Mouse (Mus musculus) olfactory bulb, adult 2 months (tissue): ENCODE measurements around the gene Slc35a5. TPM values are rescaled to one million over a fixed set of nuclear protein-coding genes. Genes with fewer than 3 reads are reported as not detected.

Experiments
- H3K27ac ChIP-seq: fragments of 200-500 bp; 2 replicates; pipeline ENCODE4 v1.5.1; 2012; ENCODE audit warnings: low read depth, low read length; ENCODE audit not compliant: insufficient read depth
- H3K4me1 ChIP-seq: fragments of 200-500 bp; 2 replicates; pipeline ENCODE4 v1.6.1; 2012; ENCODE audit warnings: low read length; ENCODE audit not compliant: control insufficient read depth, insufficient read depth
- H3K4me3 ChIP-seq: fragments of 200-500 bp; 2 replicates; pipeline ENCODE4 v1.5.1; 2012; ENCODE audit warnings: mild to moderate bottlenecking, low read depth, low read length, moderate library complexity; ENCODE audit not compliant: insufficient read depth
- CTCF ChIP-seq: fragments of 200-500 bp; IDR thresholded peaks from 2 replicates; pipeline ENCODE4 v1.5.1; 2012; ENCODE audit warnings: low read depth, mild to moderate bottlenecking, low read length, moderate library complexity; ENCODE audit not compliant: insufficient read depth
- POLR2A ChIP-seq: fragments of 200-500 bp; IDR thresholded peaks from 2 replicates; pipeline ENCODE4 v1.6.1; 2012; ENCODE audit warnings: mild to moderate bottlenecking, low read depth, low read length, moderate library complexity; ENCODE audit not compliant: insufficient read depth
- WGBS: fragments of 180-500 bp; shearing (Covaris S2); methylation state at CpG from one replicate; pipeline ENCODE4 v1.1.7; 2018; 5-methylcytosine and 5-hydroxymethylcytosine counted together
- polyA plus RNA-seq: library from polyadenylated mRNA; stranded (reverse); fragments of >200 nt; gene quantifications from 2 replicates; pipeline ENCODE4 v1.2.4, GENCODE M21; 2012; ENCODE audit warnings: low replicate concordance; ENCODE audit not compliant: missing spikeins, insufficient read depth, insufficient read length

Slc35a5 gene
- polyA plus RNA-seq, 1 experiment = not detected

- peak overlapping the region; percentile 17 for H3K27ac ChIP-seq
- no peak for TF ChIP-seq POLR2A
- TF ChIP-seq CTCF = no peak
- peak overlapping the region; percentile 80 for H3K4me3 ChIP-seq
- H3K4me1 ChIP-seq = peaks cover 6% of the 10 kb centered on the region; the same call in 1 of the 2 replicates
- WGBS = 0% methylated on average over 20 of the region's 20 CpGs
Measured at GRCm38 (mm10) chr16:45158136-45158521, 377 bp downstream of the Slc35a5 start.

DNA sequence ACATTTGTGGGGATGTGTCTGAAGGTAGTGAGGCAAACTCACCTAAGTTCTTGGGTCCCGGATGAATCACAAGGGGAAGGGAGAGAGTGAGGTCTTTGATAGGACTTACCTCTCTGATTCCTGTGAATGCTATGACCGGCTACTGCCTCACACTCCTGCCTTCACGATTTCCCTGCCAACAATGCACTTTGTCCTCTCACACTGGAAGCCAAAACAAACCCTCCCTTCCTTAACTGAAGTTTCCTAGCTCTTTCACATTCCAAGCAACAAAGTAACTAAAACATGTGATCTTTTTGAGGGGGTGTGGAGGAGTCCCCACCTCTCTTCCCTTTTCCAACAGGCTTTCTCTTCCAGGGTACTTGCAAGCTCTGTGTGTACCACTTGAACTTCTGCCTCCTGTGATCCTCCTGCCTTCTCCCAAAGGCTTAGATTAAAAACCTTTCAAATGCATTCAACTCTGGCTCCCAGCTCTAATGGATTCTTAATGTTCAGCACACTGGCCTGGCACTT is 3.7 kb downstream of the Slc35a5 start:
- TF ChIP-seq POLR2A (no peak), CTCF (no peak)
- no peak overlapping the region for H3K4me3 ChIP-seq
- H3K27ac ChIP-seq = no peak overlapping the region
- H3K4me1 ChIP-seq = peaks cover 3% of the 10 kb centered on the region; the same call in 1 of the 2 replicates
- 89% methylated on average over 3 of the region's 3 CpGs for WGBS

DNA sequence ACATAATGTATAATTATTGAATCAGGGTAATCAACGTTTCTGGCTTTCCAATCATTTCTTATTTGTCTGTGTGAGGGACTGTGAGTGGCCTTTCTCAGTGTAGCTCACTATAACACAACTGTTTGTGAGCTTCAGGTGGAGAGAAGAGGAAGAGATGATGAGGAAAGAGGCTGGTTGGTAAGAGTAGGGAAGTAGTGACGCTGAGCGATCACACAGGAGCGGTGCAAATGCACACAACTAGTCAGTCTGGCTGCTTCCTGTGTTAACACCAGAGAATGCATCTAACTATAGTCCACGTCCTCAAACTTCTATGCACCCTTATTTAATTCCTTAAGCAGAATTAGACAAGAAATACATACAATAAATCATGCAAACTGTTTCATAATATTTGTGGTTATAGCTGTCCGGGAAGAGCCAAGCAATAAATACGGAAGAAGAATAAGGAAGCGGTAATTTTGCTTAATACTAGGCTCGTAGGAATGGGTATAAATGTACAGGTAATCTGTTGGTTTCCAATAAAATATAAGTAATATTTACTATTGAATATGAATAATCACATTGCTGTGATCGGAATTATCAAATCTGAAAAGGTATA is 9.9 kb downstream of the Slc35a5 start:
- H3K27ac ChIP-seq = no peak overlapping the region
- 92% methylated on average over 10 of the region's 10 CpGs for WGBS
- H3K4me1 ChIP-seq = no peaks in the 10 kb centered on the region
- no peak for TF ChIP-seq POLR2A
- no peak for TF ChIP-seq CTCF
- H3K4me3 ChIP-seq = no peak overlapping the region

DNA sequence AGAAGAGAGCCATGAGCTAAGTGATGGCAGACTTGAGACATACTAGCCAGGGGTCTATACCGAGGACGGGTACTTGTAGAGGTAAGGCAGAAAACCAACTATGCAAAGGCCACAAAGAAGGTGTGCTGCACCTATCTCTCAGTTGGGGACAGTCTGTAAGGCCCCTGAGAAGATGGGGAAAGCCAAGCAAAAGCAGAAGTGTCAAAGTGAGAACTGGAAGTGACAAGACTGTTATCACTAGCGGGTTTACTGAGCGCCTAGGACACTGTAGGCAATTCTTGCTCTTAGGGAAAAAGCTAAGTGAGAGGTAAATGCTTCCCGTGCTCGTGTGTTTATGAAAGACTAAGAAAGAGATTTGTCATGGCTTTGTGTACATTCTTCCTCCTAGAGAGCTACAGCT is 13.4 kb downstream of the Slc35a5 start:
- WGBS = 92% methylated on average over 6 of the region's 6 CpGs
- no peak for TF ChIP-seq POLR2A
- TF ChIP-seq CTCF = no peak
- no peaks in the 10 kb centered on the region for H3K4me1 ChIP-seq
- no peak overlapping the region for H3K27ac ChIP-seq
- H3K4me3 ChIP-seq = no peak overlapping the region

DNA sequence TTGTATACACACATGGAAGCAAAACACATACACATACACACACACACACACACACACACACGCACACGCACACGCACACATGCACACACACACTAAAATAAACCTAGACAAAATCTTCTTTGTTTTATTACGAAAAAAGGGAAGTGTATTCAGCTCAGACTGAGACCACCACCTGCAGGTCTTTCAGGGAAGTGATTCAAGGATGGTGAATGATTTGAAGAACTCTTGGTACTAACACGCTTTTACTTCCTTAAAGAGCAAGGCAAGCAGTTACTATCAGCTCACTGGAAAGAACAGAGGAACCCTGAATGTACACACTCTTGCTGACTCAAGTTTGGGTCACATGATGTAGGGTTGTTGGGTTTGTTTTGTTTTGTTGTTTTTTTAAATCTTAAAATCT is 15.9 kb downstream of the Slc35a5 start:
- H3K4me1 ChIP-seq = no peaks in the 10 kb centered on the region
- TF ChIP-seq POLR2A (no peak), CTCF (no peak)
- H3K27ac ChIP-seq = no peak overlapping the region
- H3K4me3 ChIP-seq = no peak overlapping the region
- WGBS = 94% methylated on average over 5 of the region's 5 CpGs

DNA sequence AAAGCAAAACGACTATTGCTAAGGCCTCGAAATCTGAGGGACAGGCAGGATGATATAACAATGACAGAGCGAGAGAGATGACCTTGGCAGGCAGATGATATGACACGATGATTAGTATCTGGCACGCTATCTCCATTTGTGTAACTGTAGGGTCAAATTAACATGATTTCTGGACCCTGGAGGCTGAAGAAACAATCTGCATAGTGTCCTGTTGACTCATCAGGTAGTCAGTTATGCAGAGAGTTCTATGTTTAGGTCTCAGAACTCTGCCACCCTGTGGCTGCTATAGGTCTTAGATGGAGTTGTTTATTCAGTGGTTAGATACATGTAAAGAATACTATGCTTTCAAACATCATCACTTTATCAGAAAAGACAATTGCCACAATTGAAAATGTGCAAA is 16.8 kb downstream of the Slc35a5 start:
- TF ChIP-seq POLR2A (no peak), CTCF (no peak)

DNA sequence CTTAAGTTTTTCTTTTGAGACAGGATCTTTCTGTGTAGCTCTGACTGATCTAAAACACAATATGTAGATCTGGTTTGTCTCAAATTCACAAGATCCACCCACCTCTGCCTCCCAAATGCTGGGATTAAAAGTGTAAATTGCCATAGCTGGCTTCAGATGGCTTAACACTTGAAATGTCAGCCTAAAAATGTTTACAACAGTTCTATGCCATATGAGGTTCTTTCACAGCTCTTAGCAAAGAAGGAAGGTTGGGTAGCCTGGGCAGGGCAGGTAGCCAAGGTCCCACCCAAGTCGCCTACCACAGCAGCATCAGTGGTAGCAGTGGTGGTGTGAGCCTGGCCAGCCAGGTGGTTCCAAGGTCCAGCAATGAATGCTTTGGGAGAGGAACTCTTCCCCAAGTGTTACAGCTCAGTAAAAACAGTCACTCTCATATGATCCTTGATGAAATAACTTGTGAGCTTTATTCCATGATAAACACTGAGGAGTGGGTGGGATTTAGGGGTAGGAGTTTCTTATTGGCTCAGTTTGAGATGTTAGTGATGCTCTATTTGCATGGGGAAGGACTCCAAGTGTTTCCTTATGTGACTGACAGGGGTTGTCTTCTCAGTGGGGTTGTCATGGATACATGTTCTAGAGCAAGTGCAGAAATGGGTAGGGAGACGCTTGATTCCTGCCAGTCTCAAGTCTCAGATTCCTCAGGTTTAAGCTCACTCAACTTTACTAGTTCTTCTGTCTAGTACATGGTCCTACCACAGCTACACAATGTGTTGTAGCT is 30.4 kb downstream of the Slc35a5 start:
- no peak overlapping the region for H3K27ac ChIP-seq
- no peaks in the 10 kb centered on the region for H3K4me1 ChIP-seq
- TF ChIP-seq POLR2A (no peak), CTCF (no peak)
- WGBS = 92% methylated on average over 2 of the region's 2 CpGs
- H3K4me3 ChIP-seq = no peak overlapping the region

More for the DNA sequence above, 16.8 kb downstream of the Slc35a5 start:
- H3K4me3 ChIP-seq = no peak overlapping the region
- no peaks in the 10 kb centered on the region for H3K4me1 ChIP-seq
- no peak overlapping the region for H3K27ac ChIP-seq
- WGBS = 96% methylated on average over 5 of the region's 5 CpGs

- TF ChIP-seq POLR2A (no peak), CTCF (no peak)
- WGBS = 84% methylated on average over 9 of the region's 9 CpGs
- H3K4me3 ChIP-seq = no peak overlapping the region
Measured at GRCm38 (mm10) chr16:45124230-45125203, 34.0 kb downstream of the Slc35a5 start.

DNA sequence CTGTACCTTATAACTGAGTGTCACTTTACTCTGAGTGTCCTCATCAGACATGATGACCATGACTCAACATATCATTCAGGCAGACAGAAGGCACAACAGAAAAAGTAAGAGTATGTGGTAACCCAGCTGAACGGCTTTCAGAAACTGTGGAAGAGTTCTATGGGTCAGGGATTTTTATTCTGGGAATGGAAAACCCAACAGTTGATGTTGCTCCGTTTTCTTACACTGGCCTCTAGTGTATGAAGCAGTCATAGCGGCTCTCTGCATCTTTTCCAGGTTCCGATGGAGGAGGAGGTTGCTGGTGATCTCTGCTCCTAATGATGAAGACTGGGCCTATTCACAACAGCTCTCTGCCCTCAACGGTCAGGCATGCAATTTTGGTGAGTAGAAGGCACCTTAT is 35.9 kb downstream of the Slc35a5 start:
- H3K4me1 ChIP-seq = no peaks in the 10 kb centered on the region
- TF ChIP-seq CTCF (no peak), POLR2A (no peak)
- H3K27ac ChIP-seq = no peak overlapping the region
- WGBS = 55% methylated on average over 5 of the region's 5 CpGs
- no peak overlapping the region for H3K4me3 ChIP-seq

More at GRCm38 (mm10) chr16:45124230-45125203, 34.0 kb downstream of the Slc35a5 start:
- H3K4me1 ChIP-seq = no peaks in the 10 kb centered on the region
- no peak overlapping the region for H3K27ac ChIP-seq
